Mouse (Mus musculus) spleen, postnatal 36 days (tissue): ENCODE results near the gene Zfp92.
A peak's percentile ranks its signal among the peaks of the same experiment; 100 is the strongest.
"Not testable (repeated sequence)": the region's sequence is repeated elsewhere in the genome, so short reads cannot be mapped to it uniquely, and the experiment has no call there.

Experiments
- DNase-seq, 2 experiments: peaks; one replicate each; pipeline ENCODE4 v3.0.0; 2022; ENCODE audit warnings: low spot score in 2 of 2, mixed read lengths in 1 of 2

Zfp92 gene

GRCm38 (mm10) chrX:73410880-73411517 is at the start of gene Zfp92:
Gene Zfp92, plus strand, starts transcription at chrX:73411096.
- DNase-seq: no peak

- no peak for DNase-seq
Measured at GRCm38 (mm10) chrX:73363291-73363690, 47.6 kb upstream of the Zfp92 start.

- DNase-seq: no peak
Measured at GRCm38 (mm10) chrX:73384419-73384818, 26.5 kb upstream of the Zfp92 start.

- DNase-seq: no peak
Measured at GRCm38 (mm10) chrX:73384924-73385323, 26.0 kb upstream of the Zfp92 start.

- DNase-seq: no peak
Measured at GRCm38 (mm10) chrX:73391481-73391880, 19.4 kb upstream of the Zfp92 start.

- no peak for DNase-seq
Measured at GRCm38 (mm10) chrX:73396446-73396845, 14.4 kb upstream of the Zfp92 start.

- DNase-seq: not testable (repeated sequence)
Measured at GRCm38 (mm10) chrX:73398636-73399035, 12.3 kb upstream of the Zfp92 start, which contains the start of gene Gm18336. Gene Gm18336, minus strand, starts transcription at chrX:73398736.

GRCm38 (mm10) chrX:73400951-73401350 is 9.9 kb upstream of the Zfp92 start:
- no peak for DNase-seq

GRCm38 (mm10) chrX:73401616-73402015 is 9.3 kb upstream of the Zfp92 start:
- DNase-seq: no peak

GRCm38 (mm10) chrX:73412767-73413166 is 1.9 kb downstream of the Zfp92 start:
- no peak for DNase-seq

- peak in 1 of 2 experiments; percentile 1 for DNase-seq
Measured at GRCm38 (mm10) chrX:73430036-73430435, 19.1 kb downstream of the Zfp92 start.

GRCm38 (mm10) chrX:73432850-73433249 is 22.0 kb downstream of the Zfp92 start:
- no peak for DNase-seq

- no peak for DNase-seq
Measured at GRCm38 (mm10) chrX:73435252-73435651, 24.4 kb downstream of the Zfp92 start, which contains the start of gene Trex2. Gene Trex2, minus strand, starts transcription at chrX:73435344.

- DNase-seq: no peak
Measured at GRCm38 (mm10) chrX:73441428-73441827, 30.5 kb downstream of the Zfp92 start.

- peak; percentile 24 to 31 for DNase-seq
Measured at GRCm38 (mm10) chrX:73451949-73452348, 41.1 kb downstream of the Zfp92 start.

GRCm38 (mm10) chrX:73458877-73459392 is 48.0 kb downstream of the Zfp92 start, which contains the start of gene Haus7:
Gene Haus7, minus strand, starts transcription at chrX:73459044.
- peak; percentile 94 for DNase-seq

GRCm38 (mm10) chrX:73460792-73461191 is 49.9 kb downstream of the Zfp92 start:
- DNase-seq: no peak

GRCm38 (mm10) chrX:73465483-73466186 is 54.7 kb downstream of the Zfp92 start:
- DNase-seq: no peak

- no peak for DNase-seq
Measured at GRCm38 (mm10) chrX:73467446-73468241, 56.7 kb downstream of the Zfp92 start.

GRCm38 (mm10) chrX:73468330-73468729 is 57.4 kb downstream of the Zfp92 start:
- no peak for DNase-seq

- DNase-seq: no peak
Measured at GRCm38 (mm10) chrX:73468752-73469151, 57.9 kb downstream of the Zfp92 start.

GRCm38 (mm10) chrX:73471764-73472163 is 60.9 kb downstream of the Zfp92 start:
- DNase-seq: no peak
